Mouse (Mus musculus): ENCODE measurements at regions not wholly inside any gene's neighbourhood (a gene's known extent, or its start where the extent isn't known, plus 50 kb on each side); places are given as distances from the start of the nearest gene placed in this dataset.
A peak's percentile ranks its signal among the peaks of the same experiment; 100 is the strongest.
"Not testable (repeated sequence)": the region's sequence is repeated elsewhere in the genome, so short reads cannot be mapped to it uniquely, and the experiment has no call there.

- WGBS = 50% methylated on average over 5 of the region's 5 CpGs
- no peaks in the 10 kb centered on the region for H3K27me3 ChIP-seq (ENCODE audit: control insufficient read depth, insufficient read depth, low read length)
- H3K27ac ChIP-seq (ENCODE audit: low read length) = no peak overlapping the region
- no peaks in the 10 kb centered on the region for H3K36me3 ChIP-seq (ENCODE audit: control insufficient read depth, insufficient read depth, low read length)
- H3K4me1 ChIP-seq (ENCODE audit: control insufficient read depth, insufficient read depth, low read length) = no peaks in the 10 kb centered on the region
- no peak overlapping the region for H3K4me2 ChIP-seq (ENCODE audit: low read depth, low read length)
- no peak overlapping the region for H3K9ac ChIP-seq (ENCODE audit: low read length)
- no peak for ATAC-seq (ENCODE audit: insufficient read depth, low FRiP score)
- H3K4me3 ChIP-seq (replicated peaks; ENCODE audit: low read length) = no peak overlapping the region
- H3K9me3 ChIP-seq (replicated peaks; ENCODE audit: control insufficient read depth, low read length) = no peaks in the 10 kb centered on the region
Observed at GRCm38 (mm10) chr5:4335683-4336082, 143.5 kb downstream of the Mterf1b start.

GRCm38 (mm10) chr5:4341956-4342355 lies 149.8 kb downstream of the Mterf1b start:
- ATAC-seq (ENCODE audit: insufficient read depth, low FRiP score) = no peak
- H3K27me3 ChIP-seq (ENCODE audit: control insufficient read depth, insufficient read depth, low read length) = no peaks in the 10 kb centered on the region
- no peak overlapping the region for H3K4me2 ChIP-seq (ENCODE audit: low read depth, low read length)
- H3K9me3 ChIP-seq (replicated peaks; ENCODE audit: control insufficient read depth, low read length) = no peaks in the 10 kb centered on the region
- H3K36me3 ChIP-seq (ENCODE audit: control insufficient read depth, insufficient read depth, low read length) = no peaks in the 10 kb centered on the region
- no peak overlapping the region for H3K27ac ChIP-seq (ENCODE audit: low read length)
- 36% methylated on average over 6 of the region's 6 CpGs for WGBS
- H3K4me3 ChIP-seq (replicated peaks; ENCODE audit: low read length) = no peak overlapping the region
- no peak overlapping the region for H3K9ac ChIP-seq (ENCODE audit: low read length)
- no peaks in the 10 kb centered on the region for H3K4me1 ChIP-seq (ENCODE audit: control insufficient read depth, insufficient read depth, low read length)

- H3K4me1 ChIP-seq (ENCODE audit: control insufficient read depth, insufficient read depth, low read length) = no peaks in the 10 kb centered on the region
- H3K36me3 ChIP-seq (ENCODE audit: control insufficient read depth, insufficient read depth, low read length) = no peaks in the 10 kb centered on the region
- 76% methylated on average over 2 of the region's 2 CpGs for WGBS
- no peak for ATAC-seq (ENCODE audit: insufficient read depth, low FRiP score)
- no peak overlapping the region for H3K4me3 ChIP-seq (replicated peaks; ENCODE audit: low read length)
- H3K9me3 ChIP-seq (replicated peaks; ENCODE audit: control insufficient read depth, low read length) = no peaks in the 10 kb centered on the region
- H3K27ac ChIP-seq (ENCODE audit: low read length) = no peak overlapping the region
- H3K27me3 ChIP-seq (ENCODE audit: control insufficient read depth, insufficient read depth, low read length) = no peaks in the 10 kb centered on the region
- no peak overlapping the region for H3K9ac ChIP-seq (ENCODE audit: low read length)
- no peak overlapping the region for H3K4me2 ChIP-seq (ENCODE audit: low read depth, low read length)
Observed at GRCm38 (mm10) chr5:4344458-4344857, 152.3 kb downstream of the Mterf1b start.

- ATAC-seq (ENCODE audit: insufficient read depth, low FRiP score) = no peak
- H3K4me1 ChIP-seq (ENCODE audit: control insufficient read depth, insufficient read depth, low read length) = no peaks in the 10 kb centered on the region
- 81% methylated on average over 4 of the region's 4 CpGs for WGBS
Observed at GRCm38 (mm10) chr5:4348334-4348733, 156.2 kb downstream of the Mterf1b start.

GRCm38 (mm10) chr5:4349943-4350342 lies 157.8 kb downstream of the Mterf1b start:
- Histone ChIP-seq H3K4me2 (ENCODE audit: low read depth, low read length) (no peak overlapping the region), H3K9ac (ENCODE audit: low read length) (no peak overlapping the region), H3K27ac (ENCODE audit: low read length) (no peak overlapping the region), H3K4me1 (ENCODE audit: control insufficient read depth, insufficient read depth, low read length) (no peaks in the 10 kb centered on the region), H3K4me3 (replicated peaks; ENCODE audit: low read length) (no peak overlapping the region), H3K36me3 (ENCODE audit: control insufficient read depth, insufficient read depth, low read length) (no peaks in the 10 kb centered on the region), H3K9me3 (replicated peaks; ENCODE audit: control insufficient read depth, low read length) (no peaks in the 10 kb centered on the region), H3K27me3 (ENCODE audit: control insufficient read depth, insufficient read depth, low read length) (no peaks in the 10 kb centered on the region)
- ATAC-seq (ENCODE audit: insufficient read depth, low FRiP score) = no peak
- WGBS = 58% methylated on average over 2 of the region's 2 CpGs

More at GRCm38 (mm10) chr5:4348334-4348733, 156.2 kb downstream of the Mterf1b start:
- no peaks in the 10 kb centered on the region for H3K36me3 ChIP-seq (ENCODE audit: control insufficient read depth, insufficient read depth, low read length)
- H3K9ac ChIP-seq (ENCODE audit: low read length) = no peak overlapping the region
- no peaks in the 10 kb centered on the region for H3K9me3 ChIP-seq (replicated peaks; ENCODE audit: control insufficient read depth, low read length)
- H3K27ac ChIP-seq (ENCODE audit: low read length) = no peak overlapping the region
- no peak overlapping the region for H3K4me3 ChIP-seq (replicated peaks; ENCODE audit: low read length)
- H3K27me3 ChIP-seq (ENCODE audit: control insufficient read depth, insufficient read depth, low read length) = no peaks in the 10 kb centered on the region
- no peak overlapping the region for H3K4me2 ChIP-seq (ENCODE audit: low read depth, low read length)

GRCm38 (mm10) chr5:4355609-4356224 lies 163.6 kb downstream of the Mterf1b start:
- 72% methylated on average over 7 of the region's 7 CpGs for WGBS
- Histone ChIP-seq H3K36me3 (ENCODE audit: control insufficient read depth, insufficient read depth, low read length) (no peaks in the 10 kb centered on the region), H3K4me2 (ENCODE audit: low read depth, low read length) (no peak overlapping the region), H3K27me3 (ENCODE audit: control insufficient read depth, insufficient read depth, low read length) (no peaks in the 10 kb centered on the region), H3K4me1 (ENCODE audit: control insufficient read depth, insufficient read depth, low read length) (no peaks in the 10 kb centered on the region; the same call in 1 of the 2 replicates), H3K9ac (ENCODE audit: low read length) (no peak overlapping the region), H3K4me3 (replicated peaks; ENCODE audit: low read length) (no peak overlapping the region), H3K27ac (ENCODE audit: low read length) (no peak overlapping the region), H3K9me3 (replicated peaks; ENCODE audit: control insufficient read depth, low read length) (no peaks in the 10 kb centered on the region)
- ATAC-seq (ENCODE audit: insufficient read depth, low FRiP score) = no peak

GRCm38 (mm10) chr5:4356555-4357273 lies 164.5 kb downstream of the Mterf1b start:
- H3K9ac ChIP-seq (ENCODE audit: low read length); H3K9me3 ChIP-seq (replicated peaks; ENCODE audit: control insufficient read depth, low read length); H3K4me1 ChIP-seq (ENCODE audit: control insufficient read depth, insufficient read depth, low read length); H3K4me2 ChIP-seq (ENCODE audit: low read depth, low read length); H3K27ac ChIP-seq (ENCODE audit: low read length); H3K4me3 ChIP-seq (replicated peaks; ENCODE audit: low read length); H3K27me3 ChIP-seq (ENCODE audit: control insufficient read depth, insufficient read depth, low read length); H3K36me3 ChIP-seq (ENCODE audit: control insufficient read depth, insufficient read depth, low read length): not testable (repeated sequence)
- peak; percentile 62; the same call in 1 of the 2 replicates for ATAC-seq (ENCODE audit: insufficient read depth, low FRiP score)

- not testable (repeated sequence) for H3K27me3 ChIP-seq (ENCODE audit: control insufficient read depth, insufficient read depth, low read length); H3K36me3 ChIP-seq (ENCODE audit: control insufficient read depth, insufficient read depth, low read length); ATAC-seq (ENCODE audit: insufficient read depth, low FRiP score); H3K9me3 ChIP-seq (replicated peaks; ENCODE audit: control insufficient read depth, low read length); H3K9ac ChIP-seq (ENCODE audit: low read length); H3K4me3 ChIP-seq (replicated peaks; ENCODE audit: low read length); H3K4me1 ChIP-seq (ENCODE audit: control insufficient read depth, insufficient read depth, low read length); H3K4me2 ChIP-seq (ENCODE audit: low read depth, low read length); H3K27ac ChIP-seq (ENCODE audit: low read length)
- WGBS = 83% methylated on average over 6 of the region's 6 CpGs
Observed at GRCm38 (mm10) chr5:4361547-4361946, 169.4 kb downstream of the Mterf1b start.

- not testable (repeated sequence) for H3K27ac ChIP-seq (ENCODE audit: low read length); H3K9me3 ChIP-seq (replicated peaks; ENCODE audit: control insufficient read depth, low read length); H3K4me3 ChIP-seq (replicated peaks; ENCODE audit: low read length); ATAC-seq (ENCODE audit: insufficient read depth, low FRiP score); H3K4me2 ChIP-seq (ENCODE audit: low read depth, low read length); H3K36me3 ChIP-seq (ENCODE audit: control insufficient read depth, insufficient read depth, low read length); H3K9ac ChIP-seq (ENCODE audit: low read length); H3K4me1 ChIP-seq (ENCODE audit: control insufficient read depth, insufficient read depth, low read length); H3K27me3 ChIP-seq (ENCODE audit: control insufficient read depth, insufficient read depth, low read length)
- 53% methylated on average over 7 of the region's 7 CpGs for WGBS
Observed at GRCm38 (mm10) chr5:4384719-4385118, 192.6 kb downstream of the Mterf1b start.
